Mouse (Mus musculus) T-cell, adult 2 months (primary cell): Measurements from ENCODE around the gene Gm15557.

Source experiments
- DNase-seq: peaks from one replicate; pipeline ENCODE4 v3.0.0; 2022; ENCODE audit warnings: low spot score

The Gm15557 gene

GRCm38 (mm10) chr2:155952006-155952405 is 11.5 kb downstream of the Gm15557 start:
- DNase-seq, result peak; percentile 15

DNA sequence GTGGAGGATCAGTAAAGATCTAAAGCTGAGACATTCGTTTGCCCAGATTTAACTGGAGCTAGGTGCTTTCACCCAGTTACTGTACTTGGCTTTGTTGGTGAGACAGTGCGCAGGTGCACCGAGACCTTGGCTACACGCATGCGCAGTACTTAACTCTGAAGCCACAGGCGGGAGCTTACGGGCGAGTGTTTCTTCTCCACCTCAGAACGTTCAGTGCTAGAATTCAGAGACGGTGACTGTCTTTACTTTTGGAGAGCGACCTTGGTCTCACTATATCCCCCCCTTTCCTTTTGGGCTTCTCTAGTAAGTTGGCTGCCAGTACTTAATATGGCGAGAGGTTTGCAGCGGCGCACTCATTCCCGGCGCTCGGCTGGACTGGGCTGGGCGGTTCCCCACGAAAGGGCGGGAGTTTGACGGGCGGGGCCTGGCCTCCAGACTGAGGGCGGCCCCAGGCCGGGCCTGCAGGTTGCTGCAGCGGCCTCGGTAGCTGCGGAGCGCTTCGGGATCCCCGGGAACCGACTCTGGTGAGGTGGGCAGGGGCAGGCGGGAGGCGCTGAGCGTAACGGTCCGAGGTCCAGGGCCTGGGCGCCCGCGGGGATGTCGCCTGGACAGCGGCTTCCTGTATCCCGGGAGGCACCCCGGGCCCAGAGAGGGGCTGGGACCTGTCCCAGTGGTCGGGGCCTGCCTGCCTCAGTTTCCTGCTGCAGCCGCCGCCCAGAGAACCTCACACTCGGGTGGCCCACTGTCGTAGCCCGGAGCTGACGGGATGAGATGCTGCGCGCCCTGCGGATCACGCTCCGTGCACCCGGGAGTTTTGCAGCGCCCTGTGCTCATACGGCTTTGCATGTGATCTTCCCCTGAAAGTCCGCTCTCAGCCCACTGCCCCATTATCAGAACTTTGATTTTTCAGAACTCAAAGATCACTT is 15.9 kb downstream of the Gm15557 start, which contains the start of gene Cep250:
Gene Cep250 (plus strand): TSS at position 325 of the 926 bp plus-strand sequence.
- DNase-seq, result peak; percentile 88

DNA sequence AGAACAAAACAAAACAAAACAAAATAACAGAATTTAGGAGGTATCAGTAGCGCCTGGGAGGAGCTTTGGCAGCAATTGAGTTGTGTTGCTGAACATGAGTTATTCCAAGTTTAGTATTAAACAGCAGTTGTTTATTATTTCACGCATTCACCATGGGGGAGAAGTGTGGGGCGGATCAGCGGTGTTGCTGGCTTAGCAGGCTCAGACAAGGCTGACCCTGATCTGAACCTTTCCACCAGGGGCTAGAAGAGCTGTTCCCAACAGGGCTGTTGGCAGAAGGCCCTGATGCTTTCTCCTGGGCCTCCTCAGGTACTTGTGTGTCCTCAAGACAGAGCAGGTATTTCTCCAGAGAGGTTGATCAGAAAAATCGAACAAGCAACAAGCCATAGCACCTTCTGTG is 19.5 kb downstream of the Gm15557 start:
- no peak for DNase-seq

GRCm38 (mm10) chr2:155961862-155962261 is 21.3 kb downstream of the Gm15557 start:
- DNase-seq, result no peak

DNA sequence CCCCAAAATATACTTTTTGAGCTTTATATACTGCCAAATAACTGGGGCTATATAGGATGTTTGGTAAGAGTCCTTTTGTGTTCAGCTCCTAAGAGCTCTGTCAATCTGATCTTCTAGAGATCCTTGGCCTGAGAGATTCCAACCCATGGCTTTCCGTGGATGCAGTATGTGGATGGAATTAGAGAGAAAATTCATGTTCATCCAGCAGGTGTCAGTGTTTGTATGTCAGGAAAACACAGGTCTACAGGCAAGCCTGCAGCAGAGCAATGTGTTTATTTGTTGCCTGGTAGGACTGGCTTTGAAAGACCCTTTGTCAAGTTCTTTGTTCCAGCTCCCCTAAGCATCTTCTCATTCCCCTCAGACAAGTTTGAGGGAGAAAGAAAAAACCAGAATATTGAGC is 22.5 kb downstream of the Gm15557 start:
- DNase-seq, result no peak

- DNase-seq, result no peak
Measured at GRCm38 (mm10) chr2:155973348-155973747, 32.8 kb downstream of the Gm15557 start.

- no peak for DNase-seq
Measured at GRCm38 (mm10) chr2:155974087-155974731, 33.7 kb downstream of the Gm15557 start.

GRCm38 (mm10) chr2:155979328-155979991 is 38.9 kb downstream of the Gm15557 start:
- peak; percentile 82 for DNase-seq

DNA sequence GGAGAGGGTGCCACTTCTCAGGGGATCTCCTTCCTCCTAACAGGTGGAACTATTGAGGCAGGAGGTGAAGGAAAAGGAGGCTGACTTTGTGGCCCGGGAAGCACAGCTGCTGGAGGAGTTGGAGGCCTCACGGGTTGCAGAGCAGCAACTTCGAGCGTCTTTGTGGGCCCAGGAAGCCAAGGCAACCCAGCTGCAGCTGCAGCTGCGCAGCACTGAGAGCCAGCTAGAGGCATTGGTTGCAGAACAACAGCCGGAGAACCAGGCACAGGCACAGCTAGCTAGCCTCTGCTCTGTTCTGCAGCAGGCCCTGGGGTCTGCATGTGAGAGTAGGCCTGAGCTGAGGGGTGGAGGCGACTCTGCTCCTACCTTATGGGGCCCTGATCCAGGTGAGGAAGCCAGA is 45.2 kb downstream of the Gm15557 start:
- no peak for DNase-seq

DNA sequence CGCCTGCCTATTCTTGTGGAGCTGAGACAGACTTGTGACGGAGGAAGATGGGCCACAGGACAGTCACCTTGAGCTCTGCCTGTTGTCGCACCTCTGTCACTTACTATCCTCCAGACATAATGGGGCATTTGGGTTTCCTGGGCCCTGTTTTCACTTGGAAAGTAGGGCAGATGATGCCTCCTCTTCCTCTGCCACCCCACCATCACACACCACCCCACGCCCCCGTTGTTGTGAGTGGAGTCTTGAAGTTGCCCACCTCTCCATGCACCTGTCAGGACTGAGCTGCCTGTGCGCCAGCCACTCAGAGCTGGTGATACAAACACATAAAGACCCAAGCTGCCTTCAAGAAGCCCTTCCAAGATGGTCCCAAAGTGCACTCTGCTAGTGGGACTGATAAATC is 46.6 kb downstream of the Gm15557 start:
- no peak for DNase-seq

- no peak for DNase-seq
Measured at GRCm38 (mm10) chr2:155989085-155989484, 48.6 kb downstream of the Gm15557 start.

DNA sequence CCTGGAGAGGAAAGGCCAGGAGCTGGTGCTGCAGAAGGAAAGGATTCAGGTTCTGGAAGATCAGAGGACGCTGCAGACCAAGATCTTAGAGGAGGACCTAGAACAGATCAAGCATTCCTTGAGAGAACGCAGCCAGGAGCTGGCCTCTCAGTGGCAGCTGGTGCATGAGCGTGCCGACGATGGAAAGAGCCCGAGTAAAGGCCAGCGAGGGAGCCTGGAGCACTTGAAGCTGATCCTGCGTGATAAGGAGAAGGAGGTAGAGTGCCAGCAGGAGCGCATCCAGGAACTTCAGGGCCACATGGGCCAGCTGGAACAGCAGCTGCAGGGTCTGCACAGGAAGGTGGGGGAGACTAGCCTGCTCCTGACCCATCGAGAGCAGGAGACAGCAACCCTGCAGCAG is 50.6 kb downstream of the Gm15557 start:
- no peak for DNase-seq

GRCm38 (mm10) chr2:155991863-155992321 is 51.4 kb downstream of the Gm15557 start:
- no peak for DNase-seq
